Mouse (Mus musculus): ENCODE measurements around the gene Rtraf. TPM values are rescaled to one million over a fixed set of nuclear protein-coding genes. Genes with fewer than 3 reads are reported as not detected.

Rtraf gene
- polyA plus RNA-seq, 1 experiment, result 27.0 TPM

GRCm38 (mm10) chr14:19764331-19764730 lies 59.3 kb downstream of the Rtraf start:
- Histone ChIP-seq H3K27me3 (ENCODE audit: control insufficient read depth, insufficient read depth, low read length) (no peaks in the 10 kb centered on the region), H3K4me1 (replicated peaks; ENCODE audit: control insufficient read depth, insufficient read depth, low read length) (peaks cover under 1% of the 10 kb centered on the region; the same call in 1 of the 2 replicates), H3K36me3 (ENCODE audit: control insufficient read depth, insufficient read depth, low read length) (no peaks in the 10 kb centered on the region), H3K4me3 (ENCODE audit: control insufficient read depth, insufficient read depth, low read length) (no peak overlapping the region), H3K27ac (ENCODE audit: control insufficient read depth, insufficient read depth, low read length) (no peak overlapping the region)
- DNase-seq, result no peak
- WGBS, result 88% methylated on average over 8 of the region's 8 CpGs
- TF ChIP-seq POLR2A (IDR thresholded peaks at IDR 0.05; ENCODE audit: control insufficient read depth, extremely low read depth, insufficient read depth, low read length, poor library complexity) (no peak), CTCF (IDR thresholded peaks at IDR 0.05; ENCODE audit: borderline replicate concordance, control insufficient read depth, extremely low read depth, insufficient read depth, low read length, poor library complexity) (no peak)

- peaks cover 4% of the 10 kb centered on the region; the same call in 1 of the 2 replicates for H3K4me1 ChIP-seq (replicated peaks; ENCODE audit: control insufficient read depth, insufficient read depth, low read length)
These were observed 60.1 kb downstream of the Rtraf start for GRCm38 (mm10) chr14:19763527-19763926.

GRCm38 (mm10) chr14:19762014-19762413 lies 61.6 kb downstream of the Rtraf start:
- H3K36me3 ChIP-seq (ENCODE audit: control insufficient read depth, insufficient read depth, low read length), result no peaks in the 10 kb centered on the region
- no peak overlapping the region for H3K4me3 ChIP-seq (ENCODE audit: control insufficient read depth, insufficient read depth, low read length)
- no peak for TF ChIP-seq POLR2A (IDR thresholded peaks at IDR 0.05; ENCODE audit: control insufficient read depth, extremely low read depth, insufficient read depth, low read length, poor library complexity)
- TF ChIP-seq CTCF (IDR thresholded peaks at IDR 0.05; ENCODE audit: borderline replicate concordance, control insufficient read depth, extremely low read depth, insufficient read depth, low read length, poor library complexity), result no peak
- H3K27me3 ChIP-seq (ENCODE audit: control insufficient read depth, insufficient read depth, low read length), result no peaks in the 10 kb centered on the region
- H3K27ac ChIP-seq (ENCODE audit: control insufficient read depth, insufficient read depth, low read length), result no peak overlapping the region
- DNase-seq, result no peak
- peaks cover 4% of the 10 kb centered on the region; the same call in 1 of the 2 replicates for H3K4me1 ChIP-seq (replicated peaks; ENCODE audit: control insufficient read depth, insufficient read depth, low read length)
- WGBS, result 82% methylated on average over 4 of the region's 4 CpGs

More at GRCm38 (mm10) chr14:19763527-19763926, 60.1 kb downstream of the Rtraf start:
- H3K36me3 ChIP-seq (ENCODE audit: control insufficient read depth, insufficient read depth, low read length), result no peaks in the 10 kb centered on the region
- WGBS, result 89% methylated on average over 8 of the region's 8 CpGs
- no peak overlapping the region for H3K4me3 ChIP-seq (ENCODE audit: control insufficient read depth, insufficient read depth, low read length)
- TF ChIP-seq POLR2A (IDR thresholded peaks at IDR 0.05; ENCODE audit: control insufficient read depth, extremely low read depth, insufficient read depth, low read length, poor library complexity) (no peak), CTCF (IDR thresholded peaks at IDR 0.05; ENCODE audit: borderline replicate concordance, control insufficient read depth, extremely low read depth, insufficient read depth, low read length, poor library complexity) (no peak)
- no peak for DNase-seq
- no peaks in the 10 kb centered on the region for H3K27me3 ChIP-seq (ENCODE audit: control insufficient read depth, insufficient read depth, low read length)
- no peak overlapping the region for H3K27ac ChIP-seq (ENCODE audit: control insufficient read depth, insufficient read depth, low read length)

Other genes starting within 250 kb of the Rtraf start
- gene Gm2237, start 238.7 kb downstream of the Rtraf start, polyA plus RNA-seq (2012; rRNA removed), result 0.94 and 1.2 TPM in 2 replicates
- not detected in 2 replicates for gene Gm5458, start 221.2 kb downstream of the Rtraf start, polyA plus RNA-seq (2012; rRNA removed)
- gene Nid2, start 72.6 kb downstream of the Rtraf start, polyA plus RNA-seq (2012; rRNA removed), result 4.2 and 4.7 TPM in 2 replicates
- 12.3 and 14.0 TPM in 2 replicates for gene Gng2, start 153.8 kb upstream of the Rtraf start, polyA plus RNA-seq (2012; rRNA removed)